Mouse (Mus musculus) G1E-ER4 (cell line): ENCODE results near the gene Vamp5. TPM values are rescaled to one million over a fixed set of nuclear protein-coding genes. Genes with fewer than 3 reads are reported as not detected.

Experiments
- GATA1 ChIP-seq: IDR thresholded peaks from one replicate; pipeline ENCODE4 v1.8.0; 2012; ENCODE audit warnings: low read length, inconsistent platforms
- polyA plus RNA-seq: library from polyadenylated mRNA; stranded (reverse); fragments of >175 nt; gene quantifications from 2 replicates; pipeline ENCODE4 v1.2.3, GENCODE M21; 2012

Vamp5 gene
- polyA plus RNA-seq, 1 experiment, result 234 TPM

GRCm38 (mm10) chr6:72378510-72379234 lies 1.6 kb downstream of the Vamp5 start:
- TF ChIP-seq GATA1, result no peak

DNA sequence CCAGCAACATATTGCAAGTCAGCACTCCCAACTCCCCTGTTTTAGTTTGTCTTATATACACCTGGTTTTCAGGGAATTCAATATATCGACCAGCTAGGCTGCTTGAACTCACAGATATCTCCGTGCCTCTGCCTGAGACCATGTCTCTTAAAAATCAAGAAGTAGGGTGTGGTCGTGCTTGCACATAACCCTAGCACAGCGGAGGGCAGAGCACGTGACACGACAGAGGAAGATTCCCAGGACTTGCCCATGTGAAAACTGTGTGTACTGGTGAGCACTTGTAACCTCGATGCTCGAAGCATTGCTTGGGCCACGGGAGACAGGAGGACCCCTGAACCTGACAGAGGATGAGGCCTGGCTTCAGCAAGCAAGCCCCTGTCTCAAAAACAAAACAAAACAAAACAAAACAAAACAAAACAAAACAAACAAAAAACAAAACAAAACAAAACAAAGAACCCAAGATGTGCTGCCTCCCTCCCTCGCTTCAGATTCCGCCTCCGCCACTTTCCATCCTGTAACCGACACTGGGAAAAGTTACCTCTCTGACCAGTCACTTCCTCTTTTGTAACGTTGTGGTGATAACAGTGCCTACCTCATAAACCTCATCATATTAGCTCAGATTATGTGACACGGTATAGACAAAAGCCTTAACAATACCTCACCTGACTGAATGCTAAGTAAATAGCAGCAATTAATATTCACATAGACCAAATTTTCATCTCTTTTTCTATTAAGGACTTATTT lies 5.3 kb downstream of the Vamp5 start:
- TF ChIP-seq GATA1, result no peak

DNA sequence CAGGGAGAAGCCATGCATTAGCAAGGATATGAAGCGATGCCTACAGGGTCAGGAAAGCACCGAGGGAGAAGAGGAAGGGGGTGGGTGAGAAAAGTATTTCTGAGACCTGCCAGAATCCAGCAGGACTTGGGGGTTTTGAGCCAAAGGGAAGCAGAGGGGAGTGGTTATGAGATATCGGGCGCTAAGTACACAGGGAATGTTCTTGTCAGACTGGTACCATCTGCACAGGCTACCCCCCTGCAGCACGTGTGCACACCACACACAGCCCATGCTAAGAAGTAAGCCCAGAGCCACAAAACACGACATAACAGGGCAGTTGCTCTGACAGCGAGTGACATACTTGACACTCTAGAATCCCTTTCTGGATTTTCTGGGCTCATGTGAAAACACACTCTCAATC lies 6.1 kb downstream of the Vamp5 start:
- TF ChIP-seq GATA1, result no peak

- no peak for TF ChIP-seq GATA1
Measured at GRCm38 (mm10) chr6:72373184-72373583, 7.1 kb downstream of the Vamp5 start.

DNA sequence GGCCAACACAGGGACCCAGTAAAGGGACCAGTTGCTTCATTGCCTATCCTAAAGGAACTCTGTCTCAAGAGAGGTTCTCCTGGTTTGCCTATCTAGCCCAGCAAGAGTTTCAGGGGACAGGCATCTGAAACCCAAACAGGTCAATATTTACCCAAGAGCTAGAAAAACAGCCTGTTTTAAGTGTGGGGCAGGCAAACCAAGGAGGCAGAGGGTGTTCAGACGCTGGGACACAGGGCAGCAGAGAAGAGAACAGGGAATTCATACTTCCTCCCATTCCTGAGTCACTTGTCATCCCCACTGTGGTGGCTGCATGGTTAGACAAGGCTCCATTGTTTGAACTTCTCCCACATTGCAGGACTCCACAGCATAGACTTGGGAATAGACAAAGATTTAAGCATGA lies 8.7 kb downstream of the Vamp5 start:
- TF ChIP-seq GATA1, result no peak

GRCm38 (mm10) chr6:72371147-72371546 lies 9.1 kb downstream of the Vamp5 start:
- no peak for TF ChIP-seq GATA1

GRCm38 (mm10) chr6:72370091-72370490 lies 10.2 kb downstream of the Vamp5 start:
- TF ChIP-seq GATA1, result no peak

GRCm38 (mm10) chr6:72369557-72369956 lies 10.7 kb downstream of the Vamp5 start:
- no peak for TF ChIP-seq GATA1

GRCm38 (mm10) chr6:72367460-72367974 lies 12.8 kb downstream of the Vamp5 start:
- TF ChIP-seq GATA1, result no peak

DNA sequence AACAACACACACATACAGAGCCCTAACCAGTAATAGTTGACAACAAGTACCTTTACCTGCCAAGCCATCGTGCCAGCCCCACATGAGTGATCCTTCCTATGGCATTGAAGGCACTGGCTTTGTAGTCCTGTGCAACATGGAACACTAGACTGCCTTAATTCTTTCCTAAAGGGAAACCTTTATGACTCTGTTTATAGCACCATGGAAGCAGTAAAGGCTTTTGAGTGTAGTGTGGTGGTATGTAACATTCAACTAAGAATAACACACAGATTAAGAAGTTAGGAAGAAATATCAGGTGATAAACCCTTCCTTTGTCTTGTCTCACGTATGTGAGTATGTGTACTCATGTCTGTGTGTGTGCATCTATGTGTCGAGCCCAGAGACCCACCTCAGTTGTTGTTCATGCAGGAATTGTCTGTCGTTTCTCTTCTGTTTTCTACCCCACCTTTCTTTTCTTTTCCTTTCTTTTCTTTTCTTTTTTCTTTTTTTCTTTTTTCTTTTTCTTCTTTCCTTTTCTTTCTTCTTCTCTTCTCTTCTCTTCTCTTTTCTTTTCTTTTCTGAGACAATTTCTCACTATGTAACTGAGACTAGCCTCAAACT lies 13.3 kb downstream of the Vamp5 start, which contains the start of gene Rnf181:
Gene Rnf181, minus strand, starts transcription at position 113 of the 600 bp plus-strand sequence.
- no peak for TF ChIP-seq GATA1

DNA sequence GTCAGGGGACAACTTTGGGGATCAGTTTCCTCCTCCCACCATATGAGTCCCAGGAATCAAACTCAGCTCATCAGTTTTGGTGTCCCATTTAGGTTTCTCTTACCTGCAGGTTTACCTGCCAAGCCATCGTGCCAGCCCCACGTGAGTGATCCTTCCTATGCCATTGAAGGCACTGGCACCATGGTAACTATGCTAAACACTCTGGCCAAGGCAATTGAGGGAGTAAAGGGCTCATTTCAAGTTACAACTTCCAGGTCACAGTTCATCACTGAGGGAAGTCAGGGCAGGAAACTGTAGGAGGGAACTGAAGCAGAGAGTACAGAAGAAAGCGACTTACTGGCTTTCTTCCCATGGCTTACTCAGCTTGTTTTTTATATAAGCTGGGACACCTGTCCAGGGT lies 14.0 kb downstream of the Vamp5 start:
- no peak for TF ChIP-seq GATA1

DNA sequence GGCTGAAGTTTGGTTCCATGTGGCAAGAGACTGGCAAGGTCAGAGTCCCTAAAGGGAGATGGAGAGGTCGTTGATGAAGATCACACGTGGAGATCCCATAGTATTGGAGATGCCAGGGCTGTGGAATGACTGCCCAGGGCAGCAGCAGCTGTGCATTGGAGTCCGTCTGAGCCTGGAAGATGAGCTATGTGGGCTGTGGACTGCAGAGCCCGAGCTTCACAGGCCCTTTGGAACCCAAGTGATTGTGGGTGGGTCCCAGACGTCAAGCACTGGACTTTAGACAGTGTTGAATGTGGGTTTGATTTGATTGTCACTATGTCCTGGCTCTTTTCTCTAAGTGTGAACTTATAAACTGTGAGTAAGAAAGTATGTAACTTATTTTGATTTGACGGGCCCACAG lies 15.3 kb downstream of the Vamp5 start:
- no peak for TF ChIP-seq GATA1

DNA sequence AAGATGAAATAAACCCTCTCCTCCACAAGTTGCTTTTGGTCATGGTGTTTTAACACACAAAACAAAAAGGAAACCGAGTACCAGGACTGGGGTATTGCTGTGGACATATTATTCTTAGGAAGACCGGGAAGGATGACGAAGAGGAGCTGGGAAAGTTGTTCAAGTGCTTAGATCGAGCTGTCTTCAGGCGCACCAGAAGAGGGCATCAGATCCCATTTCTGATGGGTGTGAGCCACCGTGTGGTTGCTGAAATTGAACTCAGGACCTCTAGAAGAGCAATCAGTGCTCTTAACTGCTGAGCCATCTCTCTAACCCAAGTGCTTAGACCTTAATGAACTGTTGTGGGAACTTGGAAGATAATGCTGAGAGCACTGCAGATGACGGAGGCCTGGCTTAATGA lies 16.3 kb downstream of the Vamp5 start:
- TF ChIP-seq GATA1, result no peak

DNA sequence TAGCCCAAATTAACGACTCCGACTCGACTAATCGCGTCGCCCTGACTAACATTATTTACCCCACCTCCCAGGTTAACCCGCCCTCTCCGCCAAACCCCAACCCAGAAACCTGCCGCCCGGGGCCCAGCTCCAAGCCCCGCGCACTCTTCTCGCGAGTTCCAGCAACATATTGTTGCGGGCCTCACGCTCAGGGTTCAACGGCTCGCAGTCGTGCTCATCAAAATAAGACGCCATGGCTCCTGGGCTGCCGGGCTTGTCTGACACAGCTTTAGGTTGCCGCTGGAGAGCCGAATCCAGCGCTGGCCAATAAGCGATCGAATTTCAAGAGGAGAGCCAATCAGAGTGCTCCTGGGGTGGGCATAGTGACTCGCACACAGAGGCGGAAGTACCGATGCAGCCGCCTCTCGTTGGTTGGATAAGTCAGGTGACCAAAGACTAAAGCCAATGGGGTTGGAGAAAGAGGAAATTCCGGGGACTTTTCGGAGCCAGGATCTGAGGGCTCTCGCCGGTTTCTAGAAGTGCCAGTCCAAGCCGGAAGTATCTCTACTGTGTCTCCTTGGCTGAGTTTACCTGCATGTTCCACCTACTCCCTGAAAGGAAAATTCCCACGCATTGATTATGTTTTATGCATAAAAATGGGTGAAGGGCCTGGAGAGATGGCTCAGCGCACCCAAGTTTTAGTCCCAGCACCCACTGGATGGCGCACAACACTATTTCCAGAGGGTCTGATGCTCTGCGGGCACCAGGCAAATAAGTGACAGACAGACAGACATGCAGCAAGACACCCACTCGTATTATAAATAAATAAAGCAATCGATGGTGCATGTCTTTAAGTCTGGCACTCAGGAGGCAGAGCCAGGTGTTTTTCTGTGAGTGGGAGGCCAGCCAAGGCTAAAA lies 17.9 kb downstream of the Vamp5 start:
- TF ChIP-seq GATA1, result no peak

DNA sequence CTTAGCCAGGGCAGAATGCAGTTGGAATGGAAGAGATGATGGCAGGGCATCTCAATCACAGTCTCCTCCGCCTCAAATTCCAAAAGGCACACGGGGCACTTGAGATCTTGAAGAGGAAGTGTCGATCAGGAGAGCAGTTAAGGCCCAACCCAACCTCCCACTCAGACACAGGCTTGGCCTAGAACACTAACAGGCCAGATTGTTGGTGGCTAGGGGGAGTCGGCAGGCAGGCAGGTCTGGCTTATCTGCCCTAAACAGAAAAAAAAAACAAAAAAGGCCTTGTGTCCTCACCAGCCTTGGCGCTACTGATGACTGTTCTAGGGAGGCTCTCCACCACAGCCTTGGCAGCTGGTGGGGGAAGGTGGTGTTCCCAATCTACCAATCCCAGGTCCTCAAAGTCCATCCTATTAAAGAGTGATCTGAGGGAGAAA lies 19.1 kb downstream of the Vamp5 start:
- no peak for TF ChIP-seq GATA1
